Mouse (Mus musculus): ENCODE measurements around the gene Gm3435.
"Not testable (repeated sequence)": the region's sequence is repeated elsewhere in the genome, so short reads cannot be mapped to it uniquely, and the experiment has no call there.

DNA sequence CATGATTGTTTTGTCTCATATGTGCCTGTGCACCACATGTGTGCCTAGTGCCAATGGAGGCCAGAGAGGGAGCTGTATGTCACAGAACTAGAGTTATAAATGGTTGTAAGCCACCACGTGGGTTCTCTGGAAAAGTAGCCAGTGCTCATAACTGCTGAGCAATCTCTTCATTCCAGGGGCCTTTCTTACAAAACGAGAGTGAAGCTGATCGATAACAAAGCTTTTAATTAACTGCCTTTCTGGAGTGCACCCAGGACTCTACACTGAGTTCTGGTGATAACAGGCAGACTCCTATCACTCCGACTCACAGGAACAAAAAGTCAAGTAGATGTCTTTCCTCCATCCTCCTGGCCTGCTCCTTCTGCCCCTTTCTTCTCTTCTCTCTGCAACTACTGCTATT is 9.9 kb upstream of the Gm3435 start:
- not testable (repeated sequence) for TF ChIP-seq TAL1 (conservative IDR thresholded peaks at IDR 0.05; ENCODE audit: low read depth, low read length); CTCF (IDR thresholded peaks at IDR 0.05; ENCODE audit: low read depth, low read length); GATA1 (IDR thresholded peaks at IDR 0.05; ENCODE audit: borderline replicate concordance, low read length); POLR2AphosphoS5 (IDR thresholded peaks at IDR 0.05; ENCODE audit: insufficient replicate concordance, low read depth, low read length)

Measured in G1E (cell line).